Mouse (Mus musculus): ENCODE measurements around the gene Tmem11.

DNA sequence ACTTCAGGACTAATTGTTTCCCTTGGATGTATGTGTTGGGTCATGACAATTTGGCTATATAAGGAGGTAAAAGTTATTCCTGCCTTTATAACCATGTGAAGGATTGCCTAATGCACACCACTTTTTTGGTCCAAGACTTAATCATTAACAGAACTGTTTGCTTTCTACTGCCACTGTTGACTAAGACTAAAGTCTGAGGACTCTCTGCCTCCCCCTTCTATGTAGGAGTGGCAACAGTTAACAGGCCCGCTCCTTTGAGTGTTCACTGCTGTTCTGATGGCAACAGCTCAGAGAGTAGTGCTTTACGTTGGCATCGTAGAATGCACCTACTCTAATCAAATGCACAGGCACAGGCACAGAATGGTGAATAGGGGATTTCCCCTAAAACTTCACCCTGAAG, 53.9 kb downstream of the Tmem11 start:
- TF ChIP-seq CTCF (IDR thresholded peaks at IDR 0.05; ENCODE audit: low read depth, low read length), result no peak
- no peak for TF ChIP-seq POLR2A (IDR thresholded peaks at IDR 0.05; ENCODE audit: extremely low read depth, insufficient read depth, low read length)

Data from liver, adult 2 months (tissue).